Mouse (Mus musculus) C2C12 (cell line): ENCODE results near the gene Bub3.

Experiments used
- CEBPB ChIP-seq: IDR thresholded peaks from one replicate; pipeline ENCODE4 v1.6.1; 2011; ENCODE audit warnings: low read depth, mild to moderate bottlenecking, control low read depth, moderate library complexity
- CTCF ChIP-seq: IDR thresholded peaks from one replicate; pipeline ENCODE4 v1.5.1; 2011; ENCODE audit not compliant: control insufficient read depth, insufficient read depth, insufficient read length
- MAX ChIP-seq: IDR thresholded peaks from one replicate; pipeline ENCODE4 v1.6.1; 2011; ENCODE audit warnings: mild to moderate bottlenecking, control low read depth
- MYOD1 ChIP-seq: IDR thresholded peaks from one replicate; pipeline ENCODE4 v1.6.1; 2011; ENCODE audit warnings: low read depth; ENCODE audit not compliant: control insufficient read depth, insufficient read length
- USF1 ChIP-seq: IDR thresholded peaks from one replicate; pipeline ENCODE4 v1.6.1; 2011; ENCODE audit warnings: low read depth, mild to moderate bottlenecking, control low read depth, moderate library complexity

DNA sequence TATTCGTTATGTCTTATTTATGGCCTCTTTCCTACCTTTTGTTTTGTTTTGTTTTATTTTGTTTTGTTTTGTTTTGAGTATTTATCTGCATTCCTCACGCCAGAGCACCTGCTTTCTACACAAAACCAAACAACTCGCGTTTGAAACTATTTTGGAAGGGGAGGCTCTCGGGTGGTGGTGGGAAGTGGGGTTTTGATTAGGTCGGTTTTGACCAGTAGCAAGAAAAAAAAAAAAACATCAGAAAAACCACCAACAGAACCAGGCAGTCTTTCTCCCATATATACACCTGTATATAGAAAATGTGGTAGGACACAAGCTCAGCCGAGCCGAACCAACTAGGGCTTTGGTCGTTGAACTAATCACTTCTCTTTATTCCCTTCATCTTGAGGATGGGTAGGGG lies 3.9 kb upstream of the Bub3 start:
- TF ChIP-seq CTCF (no peak), USF1 (no peak), MAX (no peak), CEBPB (no peak), MYOD1 (no peak)
